Mouse (Mus musculus) G1E (cell line): ENCODE results near the gene Nelfb.

Source experiments
- CTCF ChIP-seq: IDR thresholded peaks from 2 replicates; pipeline ENCODE4 v1.5.1; 2012; ENCODE audit warnings: low read depth, low read length, inconsistent platforms, mixed read lengths
- GATA1 ChIP-seq: IDR thresholded peaks from 2 replicates; pipeline ENCODE4 v1.6.1; 2012; ENCODE audit warnings: borderline replicate concordance, low read length, inconsistent platforms, mixed read lengths
- GATA2 ChIP-seq: IDR thresholded peaks from 2 replicates; pipeline ENCODE4 v1.6.1; 2012; ENCODE audit warnings: low read depth, low read length, inconsistent platforms, borderline replicate concordance
- POLR2AphosphoS5 ChIP-seq: IDR thresholded peaks from 2 replicates; pipeline ENCODE4 v1.6.1; 2012; ENCODE audit warnings: low read depth, low read length, inconsistent platforms; ENCODE audit not compliant: insufficient replicate concordance
- TAL1 ChIP-seq: conservative IDR thresholded peaks from 2 replicates; pipeline ENCODE4 v1.6.1; 2012; ENCODE audit warnings: low read depth, low read length, inconsistent platforms, mixed read lengths

- TF ChIP-seq CTCF, result no peak
- no peak for TF ChIP-seq POLR2AphosphoS5
- TF ChIP-seq GATA1, result no peak
- no peak for TF ChIP-seq TAL1
- no peak for TF ChIP-seq GATA2
These were observed 34.2 kb downstream of the Nelfb start for GRCm38 (mm10) chr2:25177076-25177475.
